Mouse (Mus musculus) midbrain, embryonic 14.5 days (tissue): ENCODE data around the gene Trank1. TPM values are rescaled to one million over a fixed set of nuclear protein-coding genes. Genes with fewer than 3 reads are reported as not detected.

Source experiments
- ATAC-seq: fragments of 200-750 bp; cut with Nextera tagmentation; 2 replicates; pipeline ENCODE4 v1.8.0; 2017; ENCODE audit warnings: moderate number of reproducible peaks, moderate library complexity; ENCODE audit not compliant: low FRiP score, low TSS enrichment
- DNase-seq: peaks from one replicate; pipeline ENCODE4 v3.0.0-alpha.2; 2015
- H3K27ac ChIP-seq: fragments of 300-500 bp; sonication (generic); replicated peaks from 2 replicates; pipeline ENCODE4 v1.5.1; 2014; ENCODE audit warnings: mild to moderate bottlenecking, low read depth, low read length, moderate library complexity
- H3K27me3 ChIP-seq: fragments of 300-500 bp; sonication (generic); 2 replicates; pipeline ENCODE4 v1.6.1; 2014; ENCODE audit warnings: low read length, control low read depth, mixed read lengths; ENCODE audit not compliant: control insufficient read depth, insufficient read depth
- H3K36me3 ChIP-seq: fragments of 300-500 bp; sonication (generic); 2 replicates; pipeline ENCODE4 v1.6.1; 2014; ENCODE audit warnings: low read length, control low read depth; ENCODE audit not compliant: control insufficient read depth, insufficient read depth
- H3K4me1 ChIP-seq: fragments of 300-500 bp; sonication (generic); 2 replicates; pipeline ENCODE4 v1.6.1; 2014; ENCODE audit warnings: mild to moderate bottlenecking, antibody characterized with exemption, low read length, control low read depth; ENCODE audit not compliant: control insufficient read depth, insufficient read depth
- H3K4me2 ChIP-seq: fragments of 300-500 bp; sonication (generic); 2 replicates; pipeline ENCODE4 v1.6.1; 2014; ENCODE audit warnings: mild to moderate bottlenecking, low read length, moderate library complexity
- H3K4me3 ChIP-seq: fragments of 300-500 bp; sonication (generic); replicated peaks from 2 replicates; pipeline ENCODE4 v1.5.1; 2014; ENCODE audit warnings: low read depth, low read length
- H3K9ac ChIP-seq: fragments of 300-500 bp; sonication (generic); replicated peaks from 2 replicates; pipeline ENCODE4 v1.6.1; 2014; ENCODE audit warnings: mild to moderate bottlenecking, low read length, moderate library complexity
- H3K9me3 ChIP-seq: fragments of 300-500 bp; sonication (generic); 2 replicates; pipeline ENCODE4 v1.6.1; 2016; ENCODE audit warnings: low read length, control low read depth, mixed read lengths; ENCODE audit not compliant: control insufficient read depth
- WGBS: fragments of 180-500 bp; shearing (Covaris S2); extraction: QIAGEN DNeasy Blood & Tissue Kit; methylation state at CpG from one replicate; pipeline ENCODE4 v1.1.7; 2014; 5-methylcytosine and 5-hydroxymethylcytosine counted together
- polyA plus RNA-seq: library from polyadenylated mRNA; unstranded; fragments of >200 nt; fragmentation: Nextera tagmentation; extraction: Ambion mirVana; gene quantifications from 2 replicates; pipeline ENCODE4 v1.2.1, GENCODE M21; 2014

The Trank1 gene
- polyA plus RNA-seq, 1 experiment from 2014 or later, result 14.2 TPM

- peaks cover 50% of the 10 kb centered on the region for H3K27me3 ChIP-seq
- 0 out of 2 replicates have a peak, but pooled peaks cover 6% of the 10 kb centered on the region for H3K9me3 ChIP-seq
- peak; percentile 67; the same call in 1 of the 2 replicates for ATAC-seq
- DNase-seq, result peak; percentile 56
- peak overlapping the region; percentile 62 for H3K9ac ChIP-seq
- no peak overlapping the region for H3K27ac ChIP-seq
- no peaks in the 10 kb centered on the region for H3K36me3 ChIP-seq
- H3K4me3 ChIP-seq, result peak overlapping the region; percentile 54
- peak overlapping the region; percentile 95 for H3K4me2 ChIP-seq
- H3K4me1 ChIP-seq, result 0 out of 2 replicates have a peak, but pooled peaks cover 6% of the 10 kb centered on the region
- WGBS, result under 1% methylated on average over 48 of the region's 59 CpGs
These were observed 1.1 kb downstream of the Trank1 start for GRCm38 (mm10) chr9:111312442-111313141.

- peak overlapping the region; percentile 54; the same call in 1 of the 2 replicates for H3K4me3 ChIP-seq
- H3K9ac ChIP-seq, result no peak overlapping the region
- H3K27me3 ChIP-seq, result peaks cover 50% of the 10 kb centered on the region
- 14% methylated on average over 5 of the region's 6 CpGs for WGBS
- 0 out of 2 replicates have a peak, but pooled peaks cover 6% of the 10 kb centered on the region for H3K9me3 ChIP-seq
- ATAC-seq (no peak), DNase-seq (peak; percentile 16)
- H3K4me2 ChIP-seq, result peak overlapping the region; percentile 95
- H3K27ac ChIP-seq, result no peak overlapping the region
- H3K36me3 ChIP-seq, result no peaks in the 10 kb centered on the region
- 0 out of 2 replicates have a peak, but pooled peaks cover 6% of the 10 kb centered on the region for H3K4me1 ChIP-seq
These were observed 1.8 kb downstream of the Trank1 start for GRCm38 (mm10) chr9:111313299-111313698.

GRCm38 (mm10) chr9:111313793-111314192, 2.3 kb downstream of the Trank1 start:
- H3K9me3 ChIP-seq, result 0 out of 2 replicates have a peak, but pooled peaks cover 6% of the 10 kb centered on the region
- 26% methylated on average over 5 of the region's 5 CpGs for WGBS
- H3K4me1 ChIP-seq, result 0 out of 2 replicates have a peak, but pooled peaks cover 6% of the 10 kb centered on the region
- no peaks in the 10 kb centered on the region for H3K36me3 ChIP-seq
- no peak for DNase-seq
- no peak overlapping the region for H3K27ac ChIP-seq
- no peak for ATAC-seq
- H3K9ac ChIP-seq, result no peak overlapping the region
- H3K4me2 ChIP-seq, result no peak overlapping the region
- H3K4me3 ChIP-seq, result no peak overlapping the region
- H3K27me3 ChIP-seq, result peaks cover 50% of the 10 kb centered on the region

- DNase-seq (peak; percentile 72), ATAC-seq (no peak)
- no peak overlapping the region for H3K27ac ChIP-seq
- no peaks in the 10 kb centered on the region for H3K36me3 ChIP-seq
- H3K27me3 ChIP-seq, result peaks cover 50% of the 10 kb centered on the region
- 0 out of 2 replicates have a peak, but pooled peaks cover 6% of the 10 kb centered on the region for H3K4me1 ChIP-seq
- H3K4me2 ChIP-seq, result no peak overlapping the region
- H3K4me3 ChIP-seq, result no peak overlapping the region
- H3K9ac ChIP-seq, result no peak overlapping the region
- 0 out of 2 replicates have a peak, but pooled peaks cover 6% of the 10 kb centered on the region for H3K9me3 ChIP-seq
- 37% methylated on average over 5 of the region's 5 CpGs for WGBS
These were observed 2.7 kb downstream of the Trank1 start for GRCm38 (mm10) chr9:111314219-111314618.

- ATAC-seq, result no peak
- H3K36me3 ChIP-seq, result no peaks in the 10 kb centered on the region
- H3K4me2 ChIP-seq, result no peak overlapping the region
- no peaks in the 10 kb centered on the region for H3K4me1 ChIP-seq
- H3K27me3 ChIP-seq, result no peaks in the 10 kb centered on the region
- H3K27ac ChIP-seq, result no peak overlapping the region
- DNase-seq, result no peak
- H3K4me3 ChIP-seq, result no peak overlapping the region
- H3K9me3 ChIP-seq, result no peaks in the 10 kb centered on the region
- WGBS, result 84% methylated on average over 4 of the region's 4 CpGs
- H3K9ac ChIP-seq, result no peak overlapping the region
These were observed 9.4 kb downstream of the Trank1 start for GRCm38 (mm10) chr9:111320912-111321311.

- 85% methylated on average over 2 of the region's 2 CpGs for WGBS
- Histone ChIP-seq H3K27me3 (no peaks in the 10 kb centered on the region), H3K4me2 (no peak overlapping the region), H3K27ac (no peak overlapping the region), H3K4me1 (no peaks in the 10 kb centered on the region), H3K36me3 (no peaks in the 10 kb centered on the region), H3K9me3 (no peaks in the 10 kb centered on the region), H3K9ac (no peak overlapping the region), H3K4me3 (no peak overlapping the region)
- ATAC-seq, result no peak
- no peak for DNase-seq
These were observed 13.3 kb downstream of the Trank1 start for GRCm38 (mm10) chr9:111324881-111325280.

GRCm38 (mm10) chr9:111329881-111330280, 18.3 kb downstream of the Trank1 start:
- no peak for DNase-seq
- WGBS, result 93% methylated on average over 4 of the region's 4 CpGs
- no peak overlapping the region for H3K9ac ChIP-seq
- no peaks in the 10 kb centered on the region for H3K9me3 ChIP-seq
- H3K27me3 ChIP-seq, result no peaks in the 10 kb centered on the region
- H3K36me3 ChIP-seq, result no peaks in the 10 kb centered on the region
- H3K27ac ChIP-seq, result no peak overlapping the region
- H3K4me3 ChIP-seq, result no peak overlapping the region
- no peaks in the 10 kb centered on the region for H3K4me1 ChIP-seq
- ATAC-seq, result no peak
- no peak overlapping the region for H3K4me2 ChIP-seq

GRCm38 (mm10) chr9:111333790-111334189, 22.3 kb downstream of the Trank1 start:
- Histone ChIP-seq H3K36me3 (no peaks in the 10 kb centered on the region), H3K27me3 (no peaks in the 10 kb centered on the region), H3K4me3 (no peak overlapping the region), H3K27ac (no peak overlapping the region), H3K9me3 (no peaks in the 10 kb centered on the region), H3K9ac (no peak overlapping the region), H3K4me1 (no peaks in the 10 kb centered on the region), H3K4me2 (no peak overlapping the region)
- DNase-seq, result no peak
- 58% methylated on average over 2 of the region's 2 CpGs for WGBS
- no peak for ATAC-seq
